Mouse (Mus musculus) midbrain, embryonic 12.5 days (tissue): Measurements from ENCODE around the gene Gngt2. TPM values are rescaled to one million over a fixed set of nuclear protein-coding genes. Genes with fewer than 3 reads are reported as not detected.

ENCODE experiments used
- ATAC-seq: fragments of 200-750 bp; cut with Nextera tagmentation; 2 replicates; pipeline ENCODE4 v1.8.0; 2017; ENCODE audit warnings: low read depth, moderate TSS enrichment, moderate library complexity; ENCODE audit not compliant: low FRiP score
- H3K27ac ChIP-seq: fragments of 300-500 bp; sonication (generic); replicated peaks from 2 replicates; pipeline ENCODE4 v1.5.1; 2016; ENCODE audit warnings: mild to moderate bottlenecking
- H3K27me3 ChIP-seq: fragments of 300-500 bp; sonication (generic); 2 replicates; pipeline ENCODE4 v1.6.1; 2016; ENCODE audit warnings: mild to moderate bottlenecking
- H3K36me3 ChIP-seq: fragments of 300-500 bp; sonication (generic); 2 replicates; pipeline ENCODE4 v1.6.1; 2016
- H3K4me1 ChIP-seq: fragments of 300-500 bp; sonication (generic); 2 replicates; pipeline ENCODE4 v1.6.1; 2016
- H3K4me2 ChIP-seq: fragments of 300-500 bp; sonication (generic); replicated peaks from 2 replicates; pipeline ENCODE4 v1.6.1; 2016; ENCODE audit warnings: mild to moderate bottlenecking, moderate library complexity
- H3K4me3 ChIP-seq: fragments of 300-500 bp; sonication (generic); 2 replicates; pipeline ENCODE4 v1.5.1; 2016; ENCODE audit warnings: mild to moderate bottlenecking
- H3K9ac ChIP-seq: fragments of 300-500 bp; sonication (generic); replicated peaks from 2 replicates; pipeline ENCODE4 v1.6.1; 2016; ENCODE audit warnings: mild to moderate bottlenecking, moderate library complexity
- H3K9me3 ChIP-seq: fragments of 300-500 bp; sonication (generic); 2 replicates; pipeline ENCODE4 v1.6.1; 2016; ENCODE audit warnings: mild to moderate bottlenecking
- WGBS: fragments of 180-500 bp; shearing (Covaris S2); methylation state at CpG from one replicate; pipeline ENCODE4 v1.1.7; 2016; 5-methylcytosine and 5-hydroxymethylcytosine counted together
- polyA plus RNA-seq: library from polyadenylated mRNA; unstranded; fragments of >200 nt; fragmentation: Nextera tagmentation; extraction: Ambion mirVana; gene quantifications from 2 replicates; pipeline ENCODE4 v1.2.1, GENCODE M21; 2016

The Gngt2 gene
- polyA plus RNA-seq, 1 experiment from 2014 or later = 4.1 TPM

GRCm38 (mm10) chr11:95850898-95851297 lies 13.9 kb downstream of the Gngt2 start:
- H3K4me1 ChIP-seq = no peaks in the 10 kb centered on the region
- no peaks in the 10 kb centered on the region for H3K9me3 ChIP-seq
- no peaks in the 10 kb centered on the region for H3K27me3 ChIP-seq
- 77% methylated on average over 2 of the region's 2 CpGs for WGBS
- H3K27ac ChIP-seq = no peak overlapping the region
- no peak overlapping the region for H3K4me3 ChIP-seq
- H3K36me3 ChIP-seq = no peaks in the 10 kb centered on the region
- no peak overlapping the region for H3K4me2 ChIP-seq
- no peak for ATAC-seq
- no peak overlapping the region for H3K9ac ChIP-seq

DNA sequence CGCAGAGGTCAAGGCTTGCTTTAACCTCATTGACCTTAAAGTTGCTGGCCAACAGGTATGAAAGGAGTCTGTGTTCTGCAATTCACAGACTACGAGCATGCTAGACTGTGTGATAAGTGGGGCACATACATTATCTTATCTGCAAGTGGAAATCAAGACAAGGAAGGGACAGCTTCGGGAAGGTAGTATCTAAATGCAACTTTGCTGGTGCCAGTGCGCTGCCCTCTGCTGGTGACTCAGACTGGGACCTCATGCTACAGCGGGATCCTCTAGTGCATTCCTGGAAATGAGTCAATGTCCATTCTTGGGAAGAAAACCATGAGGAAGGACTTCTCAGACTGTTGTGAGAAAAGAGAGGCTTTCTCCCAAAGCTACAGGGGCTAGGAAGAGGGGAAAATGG lies 16.7 kb downstream of the Gngt2 start:
- Histone ChIP-seq H3K9ac (no peak overlapping the region), H3K4me2 (no peak overlapping the region), H3K36me3 (no peaks in the 10 kb centered on the region), H3K4me1 (peaks cover 8% of the 10 kb centered on the region; the same call in 1 of the 2 replicates), H3K4me3 (no peak overlapping the region), H3K27me3 (no peaks in the 10 kb centered on the region), H3K9me3 (no peaks in the 10 kb centered on the region), H3K27ac (no peak overlapping the region)
- WGBS = 64% methylated on average over 5 of the region's 5 CpGs
- ATAC-seq = no peak

DNA sequence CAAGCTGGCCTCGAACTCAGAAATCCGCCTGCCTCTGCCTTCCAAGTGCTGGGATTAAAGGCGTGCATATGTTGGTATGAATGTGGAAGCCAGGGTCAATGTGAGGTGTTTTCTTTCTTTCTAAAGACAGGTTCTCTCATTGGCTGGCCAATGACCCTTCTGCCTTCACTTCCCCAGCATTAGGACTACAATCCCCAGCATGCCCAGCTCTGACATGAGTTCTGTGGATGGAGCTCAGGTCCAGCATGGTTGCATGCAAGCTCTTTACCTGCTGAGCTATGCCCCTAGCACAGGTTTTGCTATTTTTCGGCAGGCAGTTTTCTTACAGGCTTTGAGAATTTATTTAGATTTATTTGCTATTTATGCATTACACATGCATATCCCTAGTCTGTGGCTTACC lies 20.3 kb downstream of the Gngt2 start:
- 85% methylated on average over 4 of the region's 4 CpGs for WGBS
- H3K4me1 ChIP-seq = peaks cover 15% of the 10 kb centered on the region
- H3K4me2 ChIP-seq = peak overlapping the region; percentile 81
- H3K36me3 ChIP-seq = no peaks in the 10 kb centered on the region
- no peak overlapping the region for H3K27ac ChIP-seq
- no peak for ATAC-seq
- no peaks in the 10 kb centered on the region for H3K27me3 ChIP-seq
- no peak overlapping the region for H3K4me3 ChIP-seq
- no peaks in the 10 kb centered on the region for H3K9me3 ChIP-seq
- H3K9ac ChIP-seq = no peak overlapping the region

GRCm38 (mm10) chr11:95857716-95858527 lies 20.9 kb downstream of the Gngt2 start:
- Histone ChIP-seq H3K4me1 (peaks cover 15% of the 10 kb centered on the region), H3K4me2 (peak overlapping the region; percentile 81), H3K4me3 (peak overlapping the region; percentile 63), H3K27me3 (no peaks in the 10 kb centered on the region), H3K9me3 (no peaks in the 10 kb centered on the region), H3K9ac (peak overlapping the region; percentile 63), H3K36me3 (no peaks in the 10 kb centered on the region), H3K27ac (peak overlapping the region; percentile 92)
- ATAC-seq = peak; percentile 9; the same call in 1 of the 2 replicates
- WGBS = 18% methylated on average over 21 of the region's 21 CpGs

DNA sequence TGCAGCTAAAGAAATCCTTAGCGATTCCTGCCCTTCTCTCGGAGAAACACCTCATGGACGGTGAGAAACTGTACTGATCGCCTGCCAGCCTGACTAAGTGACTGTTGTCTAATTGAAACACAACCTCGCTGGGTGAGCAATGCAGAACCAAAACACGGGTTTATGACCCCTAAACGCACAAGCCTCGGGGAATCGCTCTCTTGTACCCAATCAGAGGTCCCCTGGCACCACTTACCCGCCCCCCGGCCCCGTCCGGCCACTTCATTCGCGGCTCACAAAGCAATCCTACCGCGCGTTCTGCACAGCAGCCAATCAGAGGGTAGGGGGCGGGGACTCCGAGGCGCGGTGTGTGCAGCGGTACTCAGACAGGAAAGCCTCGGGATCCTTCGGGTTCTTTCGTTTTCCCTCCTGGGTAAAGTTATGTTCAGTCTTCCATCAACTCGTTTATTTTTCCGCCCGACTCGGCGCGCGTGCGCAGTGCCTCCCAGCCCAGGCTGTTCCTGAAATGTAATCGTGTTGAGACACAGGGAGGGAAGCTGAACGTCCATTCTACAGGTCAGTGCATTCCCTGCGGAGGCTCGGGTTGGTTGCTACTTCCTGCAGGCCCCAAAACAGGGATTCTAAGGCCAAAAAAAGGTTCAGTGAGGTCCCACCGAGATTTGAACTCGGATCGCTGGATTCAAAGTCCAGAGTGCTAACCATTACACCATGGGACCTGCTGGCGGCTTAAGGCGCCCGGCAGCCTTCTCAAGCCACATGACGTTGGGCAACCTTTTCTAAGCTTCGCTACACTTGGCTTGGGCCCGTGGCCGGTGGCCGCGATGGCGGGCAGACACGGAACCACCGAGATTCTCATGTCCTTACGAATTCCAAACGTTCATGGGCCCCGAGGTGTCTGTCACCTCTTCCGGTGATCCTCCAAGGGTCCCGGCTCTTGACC lies 21.8 kb downstream of the Gngt2 start:
- peak overlapping the region; percentile 92 for H3K27ac ChIP-seq
- H3K36me3 ChIP-seq = no peaks in the 10 kb centered on the region
- H3K27me3 ChIP-seq = no peaks in the 10 kb centered on the region
- peak overlapping the region; percentile 81 for H3K4me2 ChIP-seq
- H3K9me3 ChIP-seq = no peaks in the 10 kb centered on the region
- under 1% methylated on average over 58 of the region's 58 CpGs for WGBS
- ATAC-seq = peak; percentile 99
- H3K9ac ChIP-seq = peak overlapping the region; percentile 63
- H3K4me3 ChIP-seq = peak overlapping the region; percentile 63
- peaks cover 15% of the 10 kb centered on the region for H3K4me1 ChIP-seq

DNA sequence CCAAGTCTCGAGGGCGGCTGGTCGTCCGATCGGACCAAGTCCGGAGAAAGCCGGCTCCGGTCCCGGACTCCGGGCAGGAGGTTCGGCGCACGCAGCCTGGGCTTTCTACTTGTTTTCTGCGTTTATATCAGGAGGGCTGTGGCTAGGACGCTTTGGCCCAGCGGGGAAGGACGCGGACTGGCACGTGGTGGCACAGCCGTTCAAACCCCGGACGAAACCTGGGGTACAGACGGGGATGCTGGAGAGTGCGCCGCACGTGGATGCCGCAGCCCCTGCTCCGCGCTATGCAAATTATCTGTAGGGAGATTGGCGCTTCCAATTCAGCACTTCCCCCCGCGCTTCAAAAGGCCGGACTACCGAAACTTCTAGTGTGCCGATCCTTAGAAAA lies 22.4 kb downstream of the Gngt2 start:
- Histone ChIP-seq H3K4me3 (peak overlapping the region; percentile 63), H3K27ac (peak overlapping the region; percentile 92), H3K9me3 (no peaks in the 10 kb centered on the region), H3K9ac (peak overlapping the region; percentile 62), H3K4me1 (peaks cover 15% of the 10 kb centered on the region), H3K36me3 (no peaks in the 10 kb centered on the region), H3K4me2 (peak overlapping the region; percentile 81), H3K27me3 (no peaks in the 10 kb centered on the region)
- under 1% methylated on average over 35 of the region's 35 CpGs for WGBS
- peak; percentile 64 for ATAC-seq

DNA sequence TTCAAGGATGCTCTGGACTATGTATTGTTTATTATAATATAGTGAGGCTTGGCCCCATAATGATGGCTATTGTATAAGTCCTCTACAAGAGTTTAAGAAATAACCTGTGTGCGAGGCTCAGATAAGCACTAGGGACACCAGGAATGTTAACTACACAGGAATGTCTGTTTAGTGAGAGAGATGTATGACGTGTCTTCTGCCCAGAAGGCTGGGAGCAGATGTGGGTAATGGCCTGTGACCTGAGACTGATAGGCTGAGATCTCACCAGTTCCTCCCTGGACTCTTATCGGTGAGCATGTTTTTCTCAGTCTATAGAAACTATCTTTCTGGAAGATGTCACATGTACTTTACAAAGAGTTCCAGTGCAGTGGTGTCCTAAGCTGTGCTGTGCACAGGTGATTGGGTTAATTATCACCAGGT lies 23.1 kb downstream of the Gngt2 start:
- WGBS = 46% methylated on average over 3 of the region's 3 CpGs
- Histone ChIP-seq H3K27ac (no peak overlapping the region), H3K4me3 (peak overlapping the region; percentile 63), H3K27me3 (no peaks in the 10 kb centered on the region), H3K4me1 (peaks cover 15% of the 10 kb centered on the region), H3K4me2 (peak overlapping the region; percentile 81), H3K9me3 (no peaks in the 10 kb centered on the region), H3K9ac (peak overlapping the region; percentile 62; the same call in 1 of the 2 replicates), H3K36me3 (no peaks in the 10 kb centered on the region)
- no peak for ATAC-seq

DNA sequence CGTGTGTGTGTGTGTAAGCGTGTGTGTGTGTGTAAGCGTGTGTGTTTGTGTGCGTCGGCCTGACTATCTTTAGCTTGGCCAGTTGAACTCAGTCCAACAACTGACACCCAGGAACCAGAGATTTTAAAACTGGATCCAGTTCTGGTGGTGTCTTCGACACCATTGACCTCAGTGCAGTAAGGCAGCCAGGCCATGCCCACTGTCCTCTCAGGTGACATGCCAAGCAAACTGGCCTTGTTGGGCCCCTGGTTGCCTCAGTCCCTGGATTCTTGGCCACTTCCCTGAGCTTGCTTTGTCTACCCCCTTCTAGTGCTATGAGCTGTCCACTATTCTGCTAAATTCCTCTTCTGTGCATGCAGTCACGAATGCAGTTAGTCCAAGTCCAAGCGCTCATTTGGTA lies 24.4 kb downstream of the Gngt2 start:
- Histone ChIP-seq H3K4me2 (no peak overlapping the region), H3K9me3 (no peaks in the 10 kb centered on the region), H3K27me3 (no peaks in the 10 kb centered on the region), H3K4me3 (no peak overlapping the region), H3K4me1 (peaks cover 15% of the 10 kb centered on the region), H3K27ac (no peak overlapping the region), H3K36me3 (no peaks in the 10 kb centered on the region), H3K9ac (no peak overlapping the region)
- WGBS = 96% methylated on average over 8 of the region's 8 CpGs
- no peak for ATAC-seq

DNA sequence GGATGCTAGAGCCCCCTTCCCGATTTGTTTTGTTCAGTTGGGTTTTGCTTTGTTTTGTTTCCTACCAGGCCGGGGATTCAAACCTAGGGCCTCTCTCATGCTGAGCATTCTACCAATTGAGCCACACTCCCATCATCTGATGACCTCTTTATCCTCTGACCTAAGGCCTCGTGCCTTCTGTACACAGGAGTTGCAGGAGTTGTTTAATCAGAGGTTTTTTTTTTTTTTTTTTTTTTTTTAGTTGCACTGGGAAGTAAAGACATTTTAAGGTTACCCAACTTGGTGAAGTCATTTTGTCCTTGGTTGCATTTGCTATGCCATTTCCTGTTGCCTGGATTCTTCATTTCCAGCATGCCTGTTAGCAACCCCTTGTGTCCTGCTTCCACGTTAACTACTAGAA lies 32.4 kb downstream of the Gngt2 start:
- Histone ChIP-seq H3K9ac (no peak overlapping the region), H3K36me3 (no peaks in the 10 kb centered on the region), H3K27ac (no peak overlapping the region), H3K4me2 (no peak overlapping the region), H3K27me3 (no peaks in the 10 kb centered on the region), H3K4me3 (no peak overlapping the region), H3K4me1 (no peaks in the 10 kb centered on the region), H3K9me3 (no peaks in the 10 kb centered on the region)
- 82% methylated on average over 4 of the region's 4 CpGs for WGBS
- no peak for ATAC-seq

GRCm38 (mm10) chr11:95869918-95870470 lies 33.0 kb downstream of the Gngt2 start:
- no peak overlapping the region for H3K9ac ChIP-seq
- no peak overlapping the region for H3K27ac ChIP-seq
- ATAC-seq = no peak
- 75% methylated on average over 6 of the region's 6 CpGs for WGBS
- H3K36me3 ChIP-seq = no peaks in the 10 kb centered on the region
- H3K27me3 ChIP-seq = no peaks in the 10 kb centered on the region
- H3K4me1 ChIP-seq = no peaks in the 10 kb centered on the region
- H3K4me2 ChIP-seq = no peak overlapping the region
- H3K4me3 ChIP-seq = no peak overlapping the region
- H3K9me3 ChIP-seq = no peaks in the 10 kb centered on the region

GRCm38 (mm10) chr11:95875804-95876203 lies 38.8 kb downstream of the Gngt2 start:
- no peaks in the 10 kb centered on the region for H3K9me3 ChIP-seq

DNA sequence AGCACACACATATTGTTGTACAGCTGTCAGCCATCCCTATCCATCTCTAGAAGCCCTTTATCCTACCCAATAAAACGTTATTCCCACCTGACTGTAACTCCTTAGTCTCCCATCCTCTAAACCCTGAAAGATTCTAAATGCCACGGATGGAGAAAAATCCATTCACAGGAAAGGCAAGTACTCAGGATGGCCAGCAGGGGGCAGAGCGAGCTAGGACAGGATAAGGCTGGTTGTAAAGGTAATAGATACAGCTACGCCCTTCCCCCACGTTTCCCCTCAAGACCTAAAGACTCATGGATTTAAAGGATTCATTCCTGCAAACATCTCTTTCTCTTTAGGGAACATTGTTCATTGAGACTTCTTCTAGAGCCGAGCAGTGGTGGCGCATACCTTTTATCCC lies 39.3 kb downstream of the Gngt2 start:
- no peaks in the 10 kb centered on the region for H3K36me3 ChIP-seq
- H3K27me3 ChIP-seq = no peaks in the 10 kb centered on the region
- H3K27ac ChIP-seq = no peak overlapping the region
- WGBS = 21% methylated on average over 7 of the region's 7 CpGs
- no peak overlapping the region for H3K9ac ChIP-seq
- H3K4me1 ChIP-seq = no peaks in the 10 kb centered on the region
- H3K9me3 ChIP-seq = no peaks in the 10 kb centered on the region
- no peak overlapping the region for H3K4me2 ChIP-seq
- ATAC-seq = no peak
- no peak overlapping the region for H3K4me3 ChIP-seq

More at GRCm38 (mm10) chr11:95875804-95876203, 38.8 kb downstream of the Gngt2 start:
- no peaks in the 10 kb centered on the region for H3K27me3 ChIP-seq
- no peak overlapping the region for H3K4me3 ChIP-seq
- 25% methylated on average over 9 of the region's 9 CpGs for WGBS
- no peak for ATAC-seq
- no peak overlapping the region for H3K4me2 ChIP-seq
- H3K9ac ChIP-seq = no peak overlapping the region
- no peak overlapping the region for H3K27ac ChIP-seq
- H3K36me3 ChIP-seq = no peaks in the 10 kb centered on the region
- H3K4me1 ChIP-seq = no peaks in the 10 kb centered on the region
